Mouse (Mus musculus): ENCODE measurements around the gene Per2. TPM values are rescaled to one million over a fixed set of nuclear protein-coding genes. Genes with fewer than 3 reads are reported as not detected.
A peak's percentile ranks its signal among the peaks of the same experiment; 100 is the strongest.

The Per2 gene
- total and polyA plus RNA-seq, 3 experiments = 2.7 to 5.8 (median 4.7) TPM

DNA sequence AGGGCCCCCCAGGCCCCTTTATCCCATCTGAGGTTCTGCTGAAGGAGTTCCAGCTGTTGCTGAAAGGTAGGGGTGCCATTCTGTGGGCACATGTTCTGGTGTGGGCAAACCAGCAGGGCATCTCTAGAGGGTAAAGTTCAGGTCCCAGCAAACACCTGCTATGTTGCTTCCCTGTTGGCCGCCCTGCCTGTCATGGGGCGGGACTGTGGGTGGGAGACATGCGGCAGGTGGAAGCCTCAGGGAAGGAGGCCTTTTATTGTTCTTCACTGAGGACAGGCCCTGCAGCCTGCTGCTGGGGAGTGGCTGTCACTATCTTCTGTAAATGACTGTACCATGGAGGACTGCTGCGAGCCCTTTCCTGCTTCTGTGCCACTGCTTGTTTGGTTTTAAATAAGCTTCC, 89.7 kb downstream of the Per2 start:
- Histone ChIP-seq H3K9ac (ENCODE audit: insufficient read depth, low read depth) (no peak overlapping the region), H3K27me3 (replicated peaks) (no peaks in the 10 kb centered on the region), H3K4me3 (replicated peaks in 1 of 3; ENCODE audit: low read depth in 2 of 3, low read length in 2 of 3, poor library complexity in 1 of 3) (no peak overlapping the region), H3K36me3 (replicated peaks in 1 of 2; ENCODE audit: control insufficient read depth in 1 of 2, insufficient read depth in 1 of 2, low read length in 1 of 2) (peaks cover 46 to 64% of the 10 kb centered on the region in 2 experiments), H3K79me2 (replicated peaks; ENCODE audit: control insufficient read depth, extremely low read depth, insufficient read depth, poor library complexity, severe bottlenecking) (no peaks in the 10 kb centered on the region), H3K27ac (ENCODE audit: insufficient read depth, low read depth) (no peak overlapping the region), H3K4me1 (ENCODE audit: control insufficient read depth in 1 of 2, insufficient read depth in 2 of 2) (peaks cover 5 to 8% of the 10 kb centered on the region in 2 experiments; a peak in 3 of 4 replicates), H3K4me2 (ENCODE audit: insufficient read depth, low read depth, poor library complexity, severe bottlenecking) (no peak overlapping the region), H3K9me3 (replicated peaks; ENCODE audit: low read length) (peaks cover 4% of the 10 kb centered on the region)
- dilution Hi-C loops (cut with MboI; ENCODE audit: extremely low pct_ligation_motif_present, extremely low pct_unique_long_range_greater_than_20kb, low sequenced_read_pairs) = no loop called here
- in situ Hi-C loops (cut with MboI; ENCODE audit: low pct_ligation_motif_present, low pct_unique_long_range_greater_than_20kb, low sequenced_read_pairs) = no loop called here
- no peak for TF ChIP-seq PAX5 (IDR thresholded peaks at IDR 0.05; ENCODE audit: low read length)
- TF ChIP-seq ZNF384 (IDR thresholded peaks at IDR 0.05; ENCODE audit: low read depth, low read length) = no peak
- no peak for TF ChIP-seq CHD2 (IDR thresholded peaks at IDR 0.05; ENCODE audit: low read length)
- DNase-seq (ENCODE audit: extremely low read depth) = no peak

DNA sequence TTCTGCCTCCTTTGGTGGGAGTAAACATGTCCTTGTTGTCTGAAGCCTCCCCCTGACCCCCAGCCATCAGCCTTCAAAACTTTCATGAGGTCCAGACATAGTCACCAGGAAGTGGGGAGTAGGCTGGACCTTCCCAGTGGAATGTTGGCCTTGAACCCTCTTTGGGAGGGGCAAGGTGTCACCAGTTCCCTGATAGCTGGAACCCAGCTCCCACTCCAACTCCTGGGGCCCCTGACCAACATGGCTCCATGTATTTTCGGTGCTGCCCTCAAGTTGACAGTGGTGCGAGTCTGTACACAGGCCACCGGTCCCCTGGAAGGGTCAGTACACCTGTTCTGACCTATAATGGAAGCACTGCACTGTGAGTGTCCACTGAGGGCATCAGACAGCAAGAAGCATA, 91.8 kb downstream of the Per2 start:
- in situ Hi-C loops (cut with MboI; ENCODE audit: low pct_ligation_motif_present, low pct_unique_long_range_greater_than_20kb, low sequenced_read_pairs) (no loop called here), dilution Hi-C loops (cut with MboI; ENCODE audit: extremely low pct_ligation_motif_present, extremely low pct_unique_long_range_greater_than_20kb, low sequenced_read_pairs) (no loop called here)
- H3K27me3 ChIP-seq (replicated peaks) = no peaks in the 10 kb centered on the region
- H3K4me1 ChIP-seq (ENCODE audit: control insufficient read depth in 1 of 2, insufficient read depth in 2 of 2) = peaks cover 5 to 8% of the 10 kb centered on the region in 2 experiments; a peak in 3 of 4 replicates
- H3K4me3 ChIP-seq (replicated peaks in 1 of 3; ENCODE audit: low read depth in 2 of 3, low read length in 2 of 3, poor library complexity in 1 of 3) = no peak overlapping the region
- TF ChIP-seq CTCF (conservative IDR thresholded peaks at IDR 0.05 in 1 of 2, IDR thresholded peaks at IDR 0.05 in 1 of 2; ENCODE audit: low read depth in 2 of 2, low read length in 2 of 2) (no peak), KAT2A (IDR thresholded peaks at IDR 0.05; ENCODE audit: insufficient replicate concordance, low read length) (no peak), ZC3H11A (IDR thresholded peaks at IDR 0.05; ENCODE audit: low read depth, low read length) (no peak), JUND (conservative IDR thresholded peaks at IDR 0.05; ENCODE audit: low read depth, low read length) (no peak), TCF12 (IDR thresholded peaks at IDR 0.05; ENCODE audit: low read depth, low read length) (no peak), NRF1 (IDR thresholded peaks at IDR 0.05; ENCODE audit: low read depth, low read length) (no peak)
- peaks cover 27 to 43% of the 10 kb centered on the region in 2 experiments for H3K36me3 ChIP-seq (replicated peaks in 1 of 2; ENCODE audit: control insufficient read depth in 1 of 2, insufficient read depth in 1 of 2, low read length in 1 of 2)
- H3K9me3 ChIP-seq (replicated peaks; ENCODE audit: low read length) = peaks cover 12% of the 10 kb centered on the region
- no peaks in the 10 kb centered on the region for H3K79me2 ChIP-seq (replicated peaks; ENCODE audit: control insufficient read depth, extremely low read depth, insufficient read depth, poor library complexity, severe bottlenecking)
- no peak for DNase-seq (ENCODE audit: extremely low read depth)
- H3K4me2 ChIP-seq (ENCODE audit: insufficient read depth, low read depth, poor library complexity, severe bottlenecking) = no peak overlapping the region
- no peak overlapping the region for H3K27ac ChIP-seq (ENCODE audit: insufficient read depth, low read depth)
- H3K9ac ChIP-seq (ENCODE audit: insufficient read depth, low read depth) = no peak overlapping the region

DNA sequence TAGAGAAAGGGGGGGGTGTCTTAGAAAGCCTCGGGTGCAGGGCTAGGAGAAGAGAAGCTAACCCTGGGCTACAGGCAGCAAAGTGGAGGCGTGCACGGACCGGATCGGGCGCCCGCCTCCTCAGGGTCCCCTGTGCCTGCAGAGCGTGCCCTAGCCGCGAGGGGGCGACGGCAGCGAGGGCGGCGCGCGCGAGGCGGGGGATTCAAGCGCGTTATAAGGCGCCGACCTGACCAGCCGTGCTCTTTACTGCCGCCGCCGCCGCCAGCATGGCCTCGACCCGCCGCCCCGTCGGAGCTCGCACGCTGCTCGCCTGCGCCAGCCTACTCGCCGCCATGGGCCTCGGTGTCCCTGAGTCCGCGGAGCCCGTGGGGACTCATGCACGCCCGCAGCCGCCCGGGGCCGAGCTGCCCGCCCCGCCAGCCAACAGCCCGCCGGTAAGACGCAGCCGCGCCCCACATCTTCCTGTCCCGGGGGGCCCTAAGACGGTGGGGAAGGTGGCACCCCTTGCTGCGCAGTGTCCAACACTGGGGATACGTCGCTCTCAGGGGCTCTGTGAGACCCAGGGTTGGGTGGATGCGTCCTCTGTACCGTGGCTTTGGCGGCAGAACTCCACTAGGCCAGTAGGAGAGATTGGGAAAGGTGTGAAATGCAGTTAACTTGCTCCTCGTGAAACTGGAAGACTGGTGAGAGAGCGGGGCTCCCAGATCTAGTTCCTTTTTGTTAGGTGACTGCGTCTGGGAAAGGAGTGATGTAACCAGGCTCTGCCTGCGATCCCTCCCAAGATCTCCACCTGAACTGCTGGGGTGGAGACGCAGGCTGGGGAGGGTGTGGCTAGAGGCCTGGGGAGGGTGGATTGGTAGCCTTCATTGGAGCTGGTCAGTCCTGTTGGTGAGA, 92.7 kb downstream of the Per2 start, which contains the start of gene Erfe:
TSS of gene Erfe (plus strand) at position 216 of the 894 bp plus-strand sequence.
- Histone ChIP-seq H3K4me3 (replicated peaks in 1 of 3; ENCODE audit: low read depth in 2 of 3, low read length in 2 of 3, poor library complexity in 1 of 3) (peak within 1 kb of the TSS; percentile 44 to 81 (median 54)), H3K27me3 (replicated peaks) (no peaks in the 10 kb centered on the region), H3K9ac (ENCODE audit: insufficient read depth, low read depth) (peak within 1 kb of the TSS; percentile 53), H3K79me2 (replicated peaks; ENCODE audit: control insufficient read depth, extremely low read depth, insufficient read depth, poor library complexity, severe bottlenecking) (no peaks in the 10 kb centered on the region), H3K4me2 (ENCODE audit: insufficient read depth, low read depth, poor library complexity, severe bottlenecking) (peak within 1 kb of the TSS; percentile 67), H3K4me1 (ENCODE audit: control insufficient read depth in 1 of 2, insufficient read depth in 2 of 2) (peaks cover 5 to 8% of the 10 kb centered on the region in 2 experiments; a peak in 3 of 4 replicates), H3K9me3 (replicated peaks; ENCODE audit: low read length) (peaks cover 13% of the 10 kb centered on the region), H3K27ac (ENCODE audit: insufficient read depth, low read depth) (no peak within 1 kb of the TSS), H3K36me3 (replicated peaks in 1 of 2; ENCODE audit: control insufficient read depth in 1 of 2, insufficient read depth in 1 of 2, low read length in 1 of 2) (peaks cover 18 to 35% of the 10 kb centered on the region in 2 experiments)
- dilution Hi-C loops (cut with MboI; ENCODE audit: extremely low pct_ligation_motif_present, extremely low pct_unique_long_range_greater_than_20kb, low sequenced_read_pairs) = no loop called here
- in situ Hi-C loops (cut with MboI; ENCODE audit: low pct_ligation_motif_present, low pct_unique_long_range_greater_than_20kb, low sequenced_read_pairs) = no loop called here
- DNase-seq (ENCODE audit: extremely low read depth) = peak; percentile 59
- TF ChIP-seq SIN3A (IDR thresholded peaks at IDR 0.05; ENCODE audit: low read length) = peak; percentile 56
- no peak for TF ChIP-seq ELF1 (IDR thresholded peaks at IDR 0.05; ENCODE audit: low read depth, low read length)
- TF ChIP-seq JUN (IDR thresholded peaks at IDR 0.05; ENCODE audit: insufficient read depth, low read depth, low read length) = no peak
- no peak for TF ChIP-seq MEF2A (IDR thresholded peaks at IDR 0.05; ENCODE audit: borderline replicate concordance, low read depth, low read length)
- TF ChIP-seq KAT2A (IDR thresholded peaks at IDR 0.05; ENCODE audit: insufficient replicate concordance, low read length) = no peak
- TF ChIP-seq BHLHE40 (IDR thresholded peaks at IDR 0.05; ENCODE audit: low read depth, low read length) = no peak
- no peak for TF ChIP-seq NRF1 (IDR thresholded peaks at IDR 0.05; ENCODE audit: low read depth, low read length)
- TF ChIP-seq MAZ (IDR thresholded peaks at IDR 0.05; ENCODE audit: low read depth, low read length) = no peak
- no peak for TF ChIP-seq HCFC1 (IDR thresholded peaks at IDR 0.05; ENCODE audit: low read depth, low read length)
- TF ChIP-seq USF2 (conservative IDR thresholded peaks at IDR 0.05; ENCODE audit: low read depth, low read length) = no peak
- TF ChIP-seq POLR2AphosphoS2 (IDR thresholded peaks at IDR 0.05; ENCODE audit: low read depth, low read length) = no peak
- TF ChIP-seq ZKSCAN1 (IDR thresholded peaks at IDR 0.05; ENCODE audit: borderline replicate concordance, low read depth, low read length) = no peak
- 0 out of 2 replicates have a peak, but pooled peaks have one; percentile 48 for TF ChIP-seq UBTF (IDR thresholded peaks at IDR 0.05; ENCODE audit: low read depth, low read length)
- peak; percentile 69 for TF ChIP-seq MXI1 (IDR thresholded peaks at IDR 0.05; ENCODE audit: low read depth, low read length)
- 0 out of 2 replicates have a peak, but pooled peaks have one; percentile 31 for TF ChIP-seq NELFE (IDR thresholded peaks at IDR 0.05; ENCODE audit: low read depth, low read length)
- no peak for TF ChIP-seq ZNF384 (IDR thresholded peaks at IDR 0.05; ENCODE audit: low read depth, low read length)
- TF ChIP-seq CHD1 (IDR thresholded peaks at IDR 0.05; ENCODE audit: low read depth, low read length) = no peak
